Mouse (Mus musculus) midbrain, embryonic 14.5 days (tissue): ENCODE data around the gene Luc7l3. TPM values are rescaled to one million over a fixed set of nuclear protein-coding genes. Genes with fewer than 3 reads are reported as not detected.

Experiments
- ATAC-seq: fragments of 200-750 bp; cut with Nextera tagmentation; 2 replicates; pipeline ENCODE4 v1.8.0; 2017; ENCODE audit warnings: moderate number of reproducible peaks, moderate library complexity; ENCODE audit not compliant: low FRiP score, low TSS enrichment
- DNase-seq: peaks from one replicate; pipeline ENCODE4 v3.0.0-alpha.2; 2015
- H3K27ac ChIP-seq: fragments of 300-500 bp; sonication (generic); replicated peaks from 2 replicates; pipeline ENCODE4 v1.5.1; 2014; ENCODE audit warnings: mild to moderate bottlenecking, low read depth, low read length, moderate library complexity
- H3K27me3 ChIP-seq: fragments of 300-500 bp; sonication (generic); 2 replicates; pipeline ENCODE4 v1.6.1; 2014; ENCODE audit warnings: low read length, control low read depth, mixed read lengths; ENCODE audit not compliant: control insufficient read depth, insufficient read depth
- H3K36me3 ChIP-seq: fragments of 300-500 bp; sonication (generic); 2 replicates; pipeline ENCODE4 v1.6.1; 2014; ENCODE audit warnings: low read length, control low read depth; ENCODE audit not compliant: control insufficient read depth, insufficient read depth
- H3K4me1 ChIP-seq: fragments of 300-500 bp; sonication (generic); 2 replicates; pipeline ENCODE4 v1.6.1; 2014; ENCODE audit warnings: mild to moderate bottlenecking, antibody characterized with exemption, low read length, control low read depth; ENCODE audit not compliant: control insufficient read depth, insufficient read depth
- H3K4me2 ChIP-seq: fragments of 300-500 bp; sonication (generic); 2 replicates; pipeline ENCODE4 v1.6.1; 2014; ENCODE audit warnings: mild to moderate bottlenecking, low read length, moderate library complexity
- H3K4me3 ChIP-seq: fragments of 300-500 bp; sonication (generic); replicated peaks from 2 replicates; pipeline ENCODE4 v1.5.1; 2014; ENCODE audit warnings: low read depth, low read length
- H3K9ac ChIP-seq: fragments of 300-500 bp; sonication (generic); replicated peaks from 2 replicates; pipeline ENCODE4 v1.6.1; 2014; ENCODE audit warnings: mild to moderate bottlenecking, low read length, moderate library complexity
- H3K9me3 ChIP-seq: fragments of 300-500 bp; sonication (generic); 2 replicates; pipeline ENCODE4 v1.6.1; 2016; ENCODE audit warnings: low read length, control low read depth, mixed read lengths; ENCODE audit not compliant: control insufficient read depth
- WGBS: fragments of 180-500 bp; shearing (Covaris S2); extraction: QIAGEN DNeasy Blood & Tissue Kit; methylation state at CpG from one replicate; pipeline ENCODE4 v1.1.7; 2014; 5-methylcytosine and 5-hydroxymethylcytosine counted together
- polyA plus RNA-seq: library from polyadenylated mRNA; unstranded; fragments of >200 nt; fragmentation: Nextera tagmentation; extraction: Ambion mirVana; gene quantifications from 2 replicates; pipeline ENCODE4 v1.2.1, GENCODE M21; 2014

Luc7l3 gene
- polyA plus RNA-seq: 122 and 144 TPM in 2 replicates

DNA sequence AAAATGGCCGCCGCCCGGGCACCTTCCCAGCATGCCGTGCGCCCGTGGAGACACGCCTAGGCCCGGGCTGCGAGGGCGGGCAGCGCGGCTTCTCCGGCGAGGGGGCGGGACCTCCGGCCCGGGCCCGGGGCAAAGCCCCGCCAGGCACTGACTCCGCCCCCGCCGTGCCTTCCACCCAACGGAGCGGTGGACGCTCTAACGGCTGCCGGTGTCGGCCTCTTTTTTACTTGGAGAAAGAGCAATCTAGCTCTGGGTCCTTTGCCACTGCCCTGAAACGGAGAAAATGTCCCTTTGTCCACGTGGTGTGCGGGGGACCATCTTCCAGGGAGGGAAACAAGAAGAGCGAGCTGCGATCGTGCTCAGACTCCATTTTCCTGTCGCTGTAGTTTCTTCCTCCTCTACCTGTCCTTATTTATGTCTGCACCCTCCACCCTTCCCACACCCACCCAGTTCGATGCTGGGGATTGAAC, at the start of gene Luc7l3:
Gene Luc7l3, minus strand, starts transcription at position 58 of the 470 bp plus-strand sequence.
- ATAC-seq (peak; percentile 95), DNase-seq (peak; percentile 97)
- peak within 1 kb of the TSS; percentile 73 for H3K4me2 ChIP-seq
- peaks cover 35% of the 10 kb centered on the region for H3K4me1 ChIP-seq
- H3K9ac ChIP-seq: peak within 1 kb of the TSS; percentile 96
- H3K36me3 ChIP-seq: no peaks in the 10 kb centered on the region
- peak within 1 kb of the TSS; percentile 95 for H3K27ac ChIP-seq
- peak within 1 kb of the TSS; percentile 95 for H3K4me3 ChIP-seq
- no peaks in the 10 kb centered on the region for H3K27me3 ChIP-seq
- H3K9me3 ChIP-seq: no peaks in the 10 kb centered on the region
- WGBS: under 1% methylated on average over 36 of the region's 36 CpGs

DNA sequence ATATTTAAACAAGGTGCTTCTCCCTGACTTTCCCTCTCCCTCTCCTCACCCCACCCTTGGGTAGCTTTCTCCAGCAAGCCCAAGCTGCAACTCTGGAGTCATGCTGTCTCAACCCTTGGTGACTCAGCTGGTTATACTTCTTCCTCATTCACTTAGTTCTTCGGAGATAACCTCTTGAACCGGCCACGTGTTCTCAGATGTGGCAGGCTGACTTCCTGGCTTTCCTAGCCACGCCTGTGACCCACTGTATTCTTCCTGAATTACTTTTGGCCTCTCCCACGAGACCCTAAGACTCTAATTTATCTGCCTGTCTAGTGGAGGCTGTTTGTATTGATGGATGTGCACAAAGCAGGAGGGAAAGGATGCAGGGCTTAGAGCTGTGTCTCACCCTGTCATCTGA, 49.0 kb upstream of the Luc7l3 start:
- no peak overlapping the region for H3K27ac ChIP-seq
- H3K4me2 ChIP-seq: no peak overlapping the region
- no peak overlapping the region for H3K9ac ChIP-seq
- no peak overlapping the region for H3K4me3 ChIP-seq
- no peaks in the 10 kb centered on the region for H3K36me3 ChIP-seq
- H3K9me3 ChIP-seq: no peaks in the 10 kb centered on the region
- DNase-seq: no peak
- H3K27me3 ChIP-seq: no peaks in the 10 kb centered on the region
- no peaks in the 10 kb centered on the region for H3K4me1 ChIP-seq
- ATAC-seq: no peak
- WGBS: 57% methylated on average over 5 of the region's 5 CpGs

DNA sequence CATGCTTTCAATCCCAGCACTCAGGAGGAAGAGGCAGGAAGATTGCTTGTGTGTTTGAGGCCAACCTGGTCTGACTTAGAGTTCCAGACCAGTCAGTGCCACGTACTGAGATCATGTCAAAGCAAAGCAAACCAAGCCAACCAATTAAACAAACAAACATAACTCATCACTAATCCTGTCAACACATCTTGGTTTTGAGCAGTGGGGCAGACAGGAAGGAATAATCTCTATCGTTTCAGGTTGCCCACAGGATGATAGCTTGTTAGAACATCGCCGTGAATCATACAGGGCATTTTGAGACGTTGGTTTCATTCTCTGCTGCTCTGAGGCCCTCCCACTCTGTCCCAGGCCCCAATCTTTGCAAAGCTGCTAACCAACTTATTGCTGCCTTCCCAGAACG, 48.2 kb upstream of the Luc7l3 start:
- ATAC-seq (no peak), DNase-seq (no peak)
- no peaks in the 10 kb centered on the region for H3K9me3 ChIP-seq
- H3K4me3 ChIP-seq: no peak overlapping the region
- no peaks in the 10 kb centered on the region for H3K4me1 ChIP-seq
- no peaks in the 10 kb centered on the region for H3K36me3 ChIP-seq
- H3K27ac ChIP-seq: no peak overlapping the region
- WGBS: 87% methylated on average over 6 of the region's 6 CpGs
- no peaks in the 10 kb centered on the region for H3K27me3 ChIP-seq
- H3K4me2 ChIP-seq: no peak overlapping the region
- H3K9ac ChIP-seq: no peak overlapping the region

DNA sequence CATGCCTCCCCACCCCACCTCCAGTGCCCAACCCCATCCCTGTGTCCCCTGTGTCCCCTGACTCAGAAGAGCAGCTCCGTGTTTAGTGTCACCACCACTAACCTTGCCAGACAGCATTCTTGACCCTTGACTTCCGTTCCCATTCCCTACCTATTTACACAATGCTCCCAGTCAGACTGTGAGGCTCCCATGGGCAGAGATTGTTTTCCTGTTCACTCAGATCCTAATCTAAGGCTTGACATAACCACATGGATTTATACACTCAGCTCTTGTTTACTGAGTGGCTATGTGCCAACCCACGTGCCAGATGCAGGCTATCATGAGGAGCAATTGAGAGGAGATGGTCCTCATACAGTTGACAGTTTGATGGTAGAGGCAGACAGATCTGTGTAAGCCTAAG, 43.6 kb upstream of the Luc7l3 start:
- DNase-seq: no peak
- Histone ChIP-seq H3K4me3 (no peak overlapping the region), H3K36me3 (no peaks in the 10 kb centered on the region), H3K4me1 (no peaks in the 10 kb centered on the region), H3K27me3 (no peaks in the 10 kb centered on the region), H3K4me2 (no peak overlapping the region), H3K27ac (no peak overlapping the region), H3K9ac (no peak overlapping the region), H3K9me3 (no peaks in the 10 kb centered on the region)
- 85% methylated on average over 3 of the region's 3 CpGs for WGBS
- ATAC-seq: no peak

DNA sequence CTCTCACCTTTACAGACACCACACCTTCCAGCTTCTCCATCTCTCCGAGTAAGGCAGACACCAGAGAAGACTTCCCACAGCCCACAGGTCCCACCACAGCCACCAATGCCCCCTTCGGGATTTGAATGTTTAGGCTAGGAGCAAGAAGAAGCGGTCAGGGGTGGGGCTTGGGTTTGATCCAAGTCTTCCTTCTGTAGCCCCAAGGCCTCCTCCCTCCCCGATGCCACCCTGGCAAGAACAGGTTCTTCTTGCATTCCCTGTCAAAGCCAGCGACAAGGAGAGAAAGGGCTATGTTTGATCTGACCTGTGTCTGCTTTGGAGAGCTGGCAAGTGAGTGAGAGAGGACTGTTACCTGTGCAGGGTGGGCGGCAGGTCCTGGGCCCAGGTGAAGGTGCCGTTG, 41.9 kb upstream of the Luc7l3 start:
- Histone ChIP-seq H3K9ac (no peak overlapping the region), H3K9me3 (no peaks in the 10 kb centered on the region), H3K27me3 (no peaks in the 10 kb centered on the region), H3K4me3 (no peak overlapping the region), H3K36me3 (no peaks in the 10 kb centered on the region), H3K27ac (no peak overlapping the region), H3K4me1 (no peaks in the 10 kb centered on the region), H3K4me2 (no peak overlapping the region)
- ATAC-seq (no peak), DNase-seq (no peak)
- WGBS: 85% methylated on average over 7 of the region's 7 CpGs

DNA sequence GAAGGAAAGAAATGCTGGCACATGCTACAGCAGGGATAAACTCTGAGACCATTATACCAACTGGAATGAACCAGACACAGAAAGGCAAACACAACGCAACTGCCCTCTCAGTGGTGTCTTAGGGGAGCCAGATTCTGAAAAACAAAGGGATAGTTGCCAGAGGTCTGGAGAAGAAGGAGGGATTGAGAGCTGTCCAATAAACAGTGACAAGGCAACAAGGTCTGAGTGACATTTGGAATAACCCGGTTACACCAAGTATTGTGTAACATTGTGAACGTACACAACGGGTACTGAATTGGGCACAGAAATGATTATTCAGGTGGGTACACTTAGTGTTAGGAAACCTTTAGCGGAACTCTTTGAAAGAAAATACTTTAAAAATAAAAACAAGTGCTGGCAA, 40.3 kb upstream of the Luc7l3 start:
- WGBS: 94% methylated on average over 5 of the region's 5 CpGs
- ATAC-seq: no peak
- H3K4me1 ChIP-seq: no peaks in the 10 kb centered on the region
- no peak for DNase-seq
- H3K9ac ChIP-seq: no peak overlapping the region
- no peaks in the 10 kb centered on the region for H3K27me3 ChIP-seq
- no peak overlapping the region for H3K4me3 ChIP-seq
- H3K9me3 ChIP-seq: no peaks in the 10 kb centered on the region
- H3K27ac ChIP-seq: no peak overlapping the region
- no peaks in the 10 kb centered on the region for H3K36me3 ChIP-seq
- H3K4me2 ChIP-seq: no peak overlapping the region

DNA sequence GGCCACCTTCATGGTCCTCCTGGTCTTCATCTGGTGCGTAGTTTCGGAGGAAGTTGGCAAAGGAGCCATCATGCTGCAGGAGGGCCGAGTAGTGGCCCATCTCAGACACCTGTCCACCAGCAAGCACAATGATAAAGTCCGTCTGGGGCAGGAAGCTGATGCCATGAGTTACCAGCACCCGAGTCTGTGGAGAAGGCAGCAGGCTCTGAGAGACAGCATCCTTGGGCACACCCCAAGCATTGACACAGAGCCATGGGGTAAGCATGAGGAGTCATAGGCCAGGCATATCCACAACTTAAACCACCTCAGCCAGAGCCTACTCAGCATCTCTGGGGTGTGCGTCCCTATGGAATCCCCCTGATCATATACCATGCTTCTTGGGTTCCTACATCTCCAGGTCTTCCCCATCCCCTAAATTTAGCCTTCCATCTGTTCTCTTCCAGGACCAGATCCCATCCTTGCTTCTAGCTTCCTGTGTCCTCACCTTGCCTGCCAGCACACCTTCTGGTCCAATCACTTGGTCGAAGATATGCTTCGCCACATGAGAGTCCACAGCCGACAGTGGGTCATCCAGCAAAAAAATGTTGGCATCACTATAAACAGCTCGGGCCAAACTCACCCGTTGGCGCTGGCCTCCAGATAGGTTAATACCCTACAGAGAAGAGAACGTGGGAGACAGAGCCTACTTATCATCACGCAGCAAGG, 39.5 kb upstream of the Luc7l3 start:
- no peak for ATAC-seq

DNA sequence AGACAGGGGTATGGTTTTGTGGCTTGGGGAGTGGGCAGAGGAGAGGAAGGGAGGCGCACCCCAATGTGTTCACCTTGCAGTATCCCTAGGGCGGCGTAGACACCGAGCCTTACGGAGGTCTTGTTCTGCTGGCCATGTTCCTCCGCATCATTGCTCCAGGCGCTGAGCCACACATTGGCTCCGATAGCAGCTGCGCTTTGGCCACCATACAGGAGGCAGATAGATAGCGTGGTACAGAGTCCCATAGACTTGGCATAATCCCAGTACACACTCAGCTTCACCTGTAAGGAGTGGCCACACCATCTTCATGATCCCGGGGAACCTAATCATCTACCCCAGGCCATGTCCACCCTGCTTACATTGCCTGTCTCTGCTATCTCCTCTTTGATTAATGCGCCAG, 37.4 kb upstream of the Luc7l3 start:
- Histone ChIP-seq H3K9me3 (no peaks in the 10 kb centered on the region), H3K27me3 (no peaks in the 10 kb centered on the region), H3K27ac (no peak overlapping the region), H3K4me2 (no peak overlapping the region), H3K4me3 (no peak overlapping the region), H3K4me1 (no peaks in the 10 kb centered on the region), H3K36me3 (no peaks in the 10 kb centered on the region), H3K9ac (no peak overlapping the region)
- no peak for ATAC-seq
- WGBS: 96% methylated on average over 12 of the region's 12 CpGs
- no peak for DNase-seq

More for the DNA sequence above, 39.5 kb upstream of the Luc7l3 start:
- Histone ChIP-seq H3K4me3 (no peak overlapping the region), H3K4me2 (no peak overlapping the region), H3K9ac (no peak overlapping the region), H3K4me1 (no peaks in the 10 kb centered on the region), H3K36me3 (no peaks in the 10 kb centered on the region), H3K27ac (no peak overlapping the region), H3K9me3 (no peaks in the 10 kb centered on the region), H3K27me3 (no peaks in the 10 kb centered on the region)
- 94% methylated on average over 14 of the region's 14 CpGs for WGBS
- no peak for DNase-seq

DNA sequence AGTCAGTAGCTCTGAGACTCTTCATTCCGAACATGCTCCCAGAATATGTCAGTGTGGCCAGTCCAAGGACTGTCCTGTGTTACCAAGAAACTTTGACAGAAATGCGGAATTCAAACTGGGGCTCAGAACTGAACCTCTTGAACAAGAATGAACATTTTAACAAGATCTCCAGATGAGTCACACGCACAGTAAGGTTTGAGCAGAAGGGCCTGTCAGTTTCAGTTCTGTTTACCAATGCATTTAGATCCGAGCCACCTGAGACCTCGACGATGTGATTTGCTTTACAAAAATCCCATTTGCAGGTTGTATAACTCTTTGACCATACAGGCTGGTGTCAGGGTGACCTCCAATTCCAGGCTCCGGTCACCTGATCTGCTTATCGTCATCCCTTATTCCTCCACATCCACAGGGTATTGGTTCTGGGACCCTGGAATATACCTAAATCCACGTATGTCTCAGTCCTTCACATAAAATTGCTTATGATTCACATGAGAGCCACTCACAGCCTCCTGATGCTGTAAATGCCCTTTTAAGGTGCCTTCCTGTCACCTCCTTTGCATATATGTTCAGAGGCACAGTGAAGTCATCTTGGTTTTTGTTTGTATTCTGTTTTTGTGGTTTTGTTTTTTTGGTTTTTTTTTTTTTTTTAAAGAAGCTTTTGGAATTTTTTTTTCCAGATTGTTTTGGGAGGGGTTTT, 33.9 kb upstream of the Luc7l3 start:
- Histone ChIP-seq H3K9ac (no peak overlapping the region), H3K4me2 (no peak overlapping the region), H3K36me3 (no peaks in the 10 kb centered on the region), H3K27me3 (no peaks in the 10 kb centered on the region), H3K9me3 (no peaks in the 10 kb centered on the region), H3K4me3 (no peak overlapping the region), H3K4me1 (no peaks in the 10 kb centered on the region), H3K27ac (no peak overlapping the region)
- DNase-seq (no peak), ATAC-seq (no peak)
- 82% methylated on average over 9 of the region's 9 CpGs for WGBS
